31 mouse cellular contexts compared by ENCODE assay signal in genomic region chr2:173592781-173593180, GRCm38 (mm10). TPM values are rescaled to one million over a fixed set of nuclear protein-coding genes. Genes with fewer than 3 reads are reported as not detected.
DNase-seq lines count a peak whose midpoint lies in the region; ATAC-seq lines count a peak whose summit lies in the region.
"Had no signal": no experiment of that assay in that cellular context is flagged by ENCODE, and none has a peak within 500 bp of the region (broad histone marks: within the 10 kb centered on the region; RNA-seq: fewer than 3 reads in every experiment).

No protein-coding gene starts in this region.

- H3K27ac ChIP-seq in hindbrain, embryonic 11.5 days (ENCODE audit: low read depth, low read length): peak overlapping the region; percentile 14; the same call in 1 of the 2 replicates
- H3K27ac ChIP-seq in hindbrain, embryonic 10.5 days: no peak overlapping the region
- H3K27ac ChIP-seq in hindbrain, embryonic 13.5 days: peak overlapping the region; percentile 60; the same call in 1 of the 2 replicates
- H3K27ac ChIP-seq in midbrain, embryonic 14.5 days (replicated peaks; ENCODE audit: low read depth, low read length): 0 out of 2 replicates have a peak overlapping the region, but pooled peaks have one; percentile 32
- H3K27ac ChIP-seq in neural tube, embryonic 15.5 days (replicated peaks): no peak overlapping the region
- H3K27ac ChIP-seq: embryonic facial prominence, embryonic 10.5 days; heart, embryonic 10.5 days; layer of hippocampus, adult 2 months; liver, embryonic 13.5 days had no signal

- no peak for DNase-seq in hindbrain, embryonic 11.5 days (ENCODE audit: low spot score)
- no peak for DNase-seq in hindbrain, embryonic 10.5 days (ENCODE audit: low spot score)
- peak; percentile 33 for DNase-seq in midbrain, embryonic 14.5 days
- no peak for DNase-seq in adrenal gland, postnatal 25 days
- DNase-seq in urinary bladder, postnatal 4 days (ENCODE audit: low spot score in 2 of 2): no peak
- DNase-seq: adrenal gland, postnatal 36 days; cerebellum, adult 11 months; cerebellum, postnatal 10 days; gastrocnemius, postnatal 10 days; layer of hippocampus, postnatal 36 days; liver, embryonic 13.5 days; lung, adult 2 months; lung, postnatal 14 days had no signal

- H3K4me1 ChIP-seq in hindbrain, embryonic 11.5 days (replicated peaks; ENCODE audit: control insufficient read depth, insufficient read depth, low read length): 0 out of 2 replicates have a peak, but pooled peaks cover 2% of the 10 kb centered on the region
- peaks cover 28% of the 10 kb centered on the region for H3K4me1 ChIP-seq in hindbrain, embryonic 10.5 days (replicated peaks)
- H3K4me1 ChIP-seq in hindbrain, embryonic 13.5 days (replicated peaks): peaks cover 20% of the 10 kb centered on the region
- peaks cover 8% of the 10 kb centered on the region; the same call in 1 of the 2 replicates for H3K4me1 ChIP-seq in midbrain, embryonic 14.5 days (ENCODE audit: control insufficient read depth, insufficient read depth, low read length)
- H3K4me1 ChIP-seq in neural tube, embryonic 15.5 days: 0 out of 2 replicates have a peak, but pooled peaks cover 11% of the 10 kb centered on the region

- no peaks in the 10 kb centered on the region for H3K27me3 ChIP-seq in hindbrain, embryonic 11.5 days (ENCODE audit: control insufficient read depth, insufficient read depth, low read length)
- peaks cover 3% of the 10 kb centered on the region; the same call in 1 of the 2 replicates for H3K27me3 ChIP-seq in hindbrain, embryonic 10.5 days (ENCODE audit: insufficient read depth, poor library complexity, severe bottlenecking)
- H3K27me3 ChIP-seq in hindbrain, embryonic 13.5 days: no peaks in the 10 kb centered on the region
- no peaks in the 10 kb centered on the region for H3K27me3 ChIP-seq in midbrain, embryonic 14.5 days (ENCODE audit: control insufficient read depth, insufficient read depth, low read length)
- no peaks in the 10 kb centered on the region for H3K27me3 ChIP-seq in neural tube, embryonic 15.5 days (replicated peaks)

- H3K9me3 ChIP-seq in hindbrain, embryonic 11.5 days (ENCODE audit: control insufficient read depth, low read length): no peaks in the 10 kb centered on the region
- no peaks in the 10 kb centered on the region for H3K9me3 ChIP-seq in hindbrain, embryonic 10.5 days
- H3K9me3 ChIP-seq in hindbrain, embryonic 13.5 days: no peaks in the 10 kb centered on the region
- no peaks in the 10 kb centered on the region for H3K9me3 ChIP-seq in midbrain, embryonic 14.5 days (ENCODE audit: control insufficient read depth, low read length)
- H3K9me3 ChIP-seq in neural tube, embryonic 15.5 days (replicated peaks): no peaks in the 10 kb centered on the region
- H3K9me3 ChIP-seq: embryonic facial prominence, embryonic 10.5 days; heart, embryonic 10.5 days; liver, embryonic 13.5 days had no signal

- WGBS in hindbrain, embryonic 11.5 days: 51% methylated on average over 9 of the region's 9 CpGs
- WGBS in hindbrain, embryonic 10.5 days: 56% methylated on average over 9 of the region's 9 CpGs
- 43% methylated on average over 9 of the region's 9 CpGs for WGBS in hindbrain, embryonic 13.5 days
- 62% methylated on average over 9 of the region's 9 CpGs for WGBS in midbrain, embryonic 14.5 days
- 53% methylated on average over 9 of the region's 9 CpGs for WGBS in neural tube, embryonic 15.5 days

- no peak overlapping the region for H3K4me2 ChIP-seq in hindbrain, embryonic 11.5 days (replicated peaks; ENCODE audit: low read depth, low read length)
- H3K4me2 ChIP-seq in hindbrain, embryonic 13.5 days: no peak overlapping the region
- no peak overlapping the region for H3K4me2 ChIP-seq in midbrain, embryonic 14.5 days (ENCODE audit: low read length)
- H3K4me2 ChIP-seq in neural tube, embryonic 15.5 days: no peak overlapping the region
- H3K4me2 ChIP-seq: liver, embryonic 13.5 days had no signal

- no peak overlapping the region for H3K4me3 ChIP-seq in hindbrain, embryonic 11.5 days (ENCODE audit: low read depth, low read length)
- no peak overlapping the region for H3K4me3 ChIP-seq in hindbrain, embryonic 10.5 days
- H3K4me3 ChIP-seq in hindbrain, embryonic 13.5 days: no peak overlapping the region
- H3K4me3 ChIP-seq in midbrain, embryonic 14.5 days (replicated peaks; ENCODE audit: low read depth, low read length): no peak overlapping the region
- no peak overlapping the region for H3K4me3 ChIP-seq in neural tube, embryonic 15.5 days (replicated peaks)
- H3K4me3 ChIP-seq: embryonic facial prominence, embryonic 10.5 days; heart, embryonic 10.5 days; layer of hippocampus, adult 2 months; liver, embryonic 13.5 days had no signal

- no peaks in the 10 kb centered on the region for H3K36me3 ChIP-seq in hindbrain, embryonic 11.5 days (ENCODE audit: control insufficient read depth, insufficient read depth, low read length)
- H3K36me3 ChIP-seq in hindbrain, embryonic 10.5 days: peaks cover 19% of the 10 kb centered on the region
- H3K36me3 ChIP-seq in hindbrain, embryonic 13.5 days: 0 out of 2 replicates have a peak, but pooled peaks cover under 1% of the 10 kb centered on the region
- no peaks in the 10 kb centered on the region for H3K36me3 ChIP-seq in midbrain, embryonic 14.5 days (ENCODE audit: control insufficient read depth, insufficient read depth, low read length)
- H3K36me3 ChIP-seq in neural tube, embryonic 15.5 days: 0 out of 2 replicates have a peak, but pooled peaks cover 2% of the 10 kb centered on the region
- H3K36me3 ChIP-seq: liver, embryonic 13.5 days had no signal

- 0 out of 2 replicates have a peak, but pooled peaks have one; percentile 13 for ATAC-seq in hindbrain, embryonic 11.5 days (ENCODE audit: low FRiP score)
- peak; percentile 62 for ATAC-seq in hindbrain, embryonic 13.5 days (ENCODE audit: low FRiP score)
- no peak for ATAC-seq in midbrain, embryonic 14.5 days (ENCODE audit: low FRiP score, low TSS enrichment)
- ATAC-seq in neural tube, embryonic 15.5 days (ENCODE audit: low FRiP score): peak; percentile 64; the same call in 1 of the 2 replicates
- ATAC-seq: intestine, postnatal 0 days had no signal

- H3K9ac ChIP-seq in hindbrain, embryonic 11.5 days (ENCODE audit: low read depth, low read length): no peak overlapping the region
- H3K9ac ChIP-seq in hindbrain, embryonic 13.5 days: peak overlapping the region; percentile 35; the same call in 1 of the 2 replicates
- H3K9ac ChIP-seq in midbrain, embryonic 14.5 days (replicated peaks; ENCODE audit: low read length): no peak overlapping the region
- H3K9ac ChIP-seq in neural tube, embryonic 15.5 days (replicated peaks): no peak overlapping the region
- H3K9ac ChIP-seq: liver, embryonic 13.5 days had no signal

RNA-seq across cellular contexts. Expression of gene Ankrd60, which starts 14.6 kb away (rescaled TPM):
- polyA plus RNA-seq in hindbrain, embryonic 11.5 days (2014; fragmentation: Nextera tagmentation; extraction: Ambion mirVana): not detected in 2 replicates
- polyA plus RNA-seq in hindbrain, embryonic 10.5 days (2016; fragmentation: Nextera tagmentation; extraction: Ambion mirVana): not detected in 2 replicates
- polyA plus RNA-seq in hindbrain, embryonic 13.5 days (2015; fragmentation: Nextera tagmentation; extraction: Ambion mirVana): not detected in 2 replicates
- not detected in 2 replicates for polyA plus RNA-seq in midbrain, embryonic 14.5 days (2014; fragmentation: Nextera tagmentation; extraction: Ambion mirVana)
- not detected in 2 replicates for polyA plus RNA-seq in neural tube, embryonic 15.5 days (2015; fragmentation: Nextera tagmentation; extraction: Ambion mirVana)
- total RNA-seq in adrenal gland, postnatal 25 days (2021): not detected in 2 replicates
- total RNA-seq: adrenal gland, postnatal 36 days; ES-E14; gastrocnemius, postnatal 10 days; granulocyte monocyte progenitor cell, adult 5-6 weeks; layer of hippocampus, adult 2 months; layer of hippocampus, postnatal 36 days; left cerebral cortex, postnatal 36 days; megakaryocyte, adult 5-6 weeks; neutrophil, adult 5-6 weeks had no signal
- polyA plus RNA-seq: cortical plate, adult 2 months; embryonic facial prominence, embryonic 10.5 days; heart, embryonic 10.5 days; heart, postnatal 0 days; intestine, postnatal 0 days; kidney, embryonic 14.5 days; limb, embryonic 14.5 days; liver, embryonic 13.5 days; lung, adult 2 months; small intestine, adult 2 months; stomach, embryonic 16.5 days; urinary bladder, adult 2 months had no signal

Comparison
In these comparisons a context has a peak if more than half of its experiments do, and no peak if none do; other contexts are left out.
1. H3K27ac ChIP-seq: peak in hindbrain, embryonic 11.5 days (single experiment), hindbrain, embryonic 13.5 days (single experiment) and midbrain, embryonic 14.5 days (single experiment); none in hindbrain, embryonic 10.5 days (single experiment) and neural tube, embryonic 15.5 days (single experiment).